Mouse (Mus musculus) layer of hippocampus, postnatal 14 days (tissue): ENCODE data around the gene Nr3c2. TPM values are rescaled to one million over a fixed set of nuclear protein-coding genes. Genes with fewer than 3 reads are reported as not detected.

ENCODE experiments used
- DNase-seq, 2 experiments: peaks; one replicate each; pipeline ENCODE4 v3.0.0; 2021 to 2022; ENCODE audit warnings: low spot score in 2 of 2, mixed read lengths in 1 of 2
- total RNA-seq, 2 experiments: library from RNA; stranded (reverse); gene quantifications; 2 replicates each; pipeline ENCODE4 v1.2.3; 2021

The Nr3c2 gene
- total RNA-seq, 2 experiments from 2014 or later, result 129 to 136 TPM

DNA sequence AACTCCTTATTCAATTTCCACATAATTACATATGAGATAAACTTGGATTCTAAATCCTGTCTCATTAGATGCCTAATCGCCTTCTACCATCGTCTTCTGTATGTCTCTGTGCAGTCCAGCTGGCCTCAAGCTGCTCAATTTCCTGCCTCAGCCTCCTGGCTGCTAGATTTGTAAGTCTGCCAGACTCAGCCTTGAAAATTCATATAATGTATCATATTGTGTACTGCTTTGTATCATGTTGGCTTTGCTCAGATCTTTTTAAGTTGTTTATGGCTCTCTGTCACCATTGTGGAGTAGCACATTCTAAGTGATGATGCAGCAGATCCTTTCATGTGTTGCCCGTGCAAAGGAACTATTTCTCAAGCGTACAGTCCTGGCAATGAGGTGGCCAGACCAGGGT, 71.9 kb downstream of the Nr3c2 start:
- no peak for DNase-seq

DNA sequence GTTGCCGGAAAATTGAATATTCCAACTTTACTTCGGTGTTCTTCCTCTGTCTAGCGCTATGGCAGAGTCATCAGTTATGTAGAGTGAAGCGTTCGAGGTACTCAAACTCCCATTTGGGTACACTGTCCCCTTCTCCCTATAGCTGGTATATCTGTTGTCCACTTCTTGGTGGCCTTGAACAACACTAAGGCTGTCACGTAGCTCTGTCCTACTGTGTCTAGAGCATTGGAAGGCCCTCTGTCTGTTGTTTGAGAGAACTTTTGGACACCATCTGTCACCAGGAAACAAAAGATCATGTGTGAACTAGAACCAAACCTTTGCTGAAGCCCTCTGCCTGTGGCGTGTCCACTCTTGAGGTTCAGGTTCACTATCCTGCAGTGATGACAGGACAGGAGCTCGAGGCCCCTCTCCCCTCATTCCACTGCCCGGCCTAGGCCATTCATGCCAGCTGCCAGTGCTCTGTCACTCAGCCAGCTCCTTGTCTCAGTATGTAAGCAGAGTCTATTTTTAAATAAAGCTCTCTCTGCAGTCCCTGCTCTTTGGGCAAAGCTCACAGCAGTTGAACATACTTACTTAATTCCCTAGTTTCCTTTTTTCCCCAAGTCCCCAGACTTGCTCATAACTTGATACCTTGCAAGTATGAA, 72.6 kb downstream of the Nr3c2 start:
- no peak for DNase-seq

DNA sequence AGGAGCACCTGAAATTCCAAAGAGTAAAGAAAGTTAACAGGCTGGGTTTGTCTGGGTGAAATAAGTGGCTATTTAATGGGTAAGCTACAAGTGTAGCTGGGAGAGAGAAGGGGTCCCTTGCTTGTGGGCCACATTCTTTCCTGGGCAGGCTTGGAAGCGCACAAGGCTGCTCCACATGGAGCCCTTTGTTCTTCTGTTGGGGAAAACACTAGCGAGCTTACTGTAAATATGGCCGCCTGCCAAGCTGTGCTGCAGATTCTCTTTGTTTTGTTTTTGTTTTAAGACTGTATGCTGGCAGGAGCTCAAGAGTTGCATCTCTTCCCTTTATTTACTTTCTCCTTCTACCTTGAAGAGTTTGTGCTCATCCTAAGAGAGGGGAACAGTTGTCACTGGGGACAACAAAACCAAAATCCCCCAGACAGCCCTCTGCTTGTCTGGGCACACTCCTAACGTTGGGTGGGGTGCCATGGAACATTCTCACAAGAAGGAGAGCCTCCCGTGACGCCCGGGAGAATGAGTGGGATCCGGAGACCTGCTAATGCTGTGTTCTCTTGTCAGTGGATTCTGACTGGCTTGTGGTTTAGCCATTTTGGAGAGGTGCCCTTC, 73.8 kb downstream of the Nr3c2 start:
- peak in 1 of 2 experiments; percentile 37 for DNase-seq

DNA sequence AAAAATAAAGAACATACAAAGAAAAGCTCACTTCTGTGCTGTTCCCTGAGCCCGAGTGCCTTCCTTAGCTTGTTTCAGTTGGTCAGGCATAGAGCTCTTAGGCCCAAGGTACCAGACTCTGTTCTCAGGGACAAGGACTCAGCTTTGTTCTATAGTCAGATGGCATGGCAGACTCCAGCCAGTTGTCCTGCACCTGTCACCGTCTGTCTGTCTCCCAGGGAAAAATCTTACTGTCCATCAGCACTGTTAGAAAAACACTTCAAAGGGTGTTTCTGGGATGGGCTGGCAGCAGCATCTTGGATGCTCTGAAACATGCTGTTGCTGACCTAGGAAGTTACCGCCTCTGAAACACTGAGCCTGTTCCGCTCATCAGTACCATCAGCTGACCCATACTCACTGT, 78.7 kb downstream of the Nr3c2 start:
- DNase-seq, result no peak

DNA sequence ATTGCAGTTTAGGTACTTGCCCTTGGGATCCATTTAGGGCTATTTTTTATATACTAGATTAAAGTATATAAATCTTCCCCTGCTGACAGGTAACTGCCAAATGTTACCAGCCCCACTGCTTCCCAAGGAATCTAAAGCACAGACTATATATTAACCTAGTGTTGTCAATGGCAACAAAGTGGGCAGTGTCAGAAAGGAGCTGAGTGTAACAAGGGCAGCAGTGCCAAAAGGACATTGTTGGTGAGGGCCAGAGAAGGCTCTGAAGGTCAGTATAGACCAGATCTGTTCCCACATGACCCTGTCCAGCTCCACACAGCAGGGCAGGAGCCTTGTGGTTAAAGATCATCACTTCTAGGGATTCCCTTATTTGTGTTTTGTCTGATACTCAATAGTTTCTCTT, 84.8 kb downstream of the Nr3c2 start:
- no peak for DNase-seq

DNA sequence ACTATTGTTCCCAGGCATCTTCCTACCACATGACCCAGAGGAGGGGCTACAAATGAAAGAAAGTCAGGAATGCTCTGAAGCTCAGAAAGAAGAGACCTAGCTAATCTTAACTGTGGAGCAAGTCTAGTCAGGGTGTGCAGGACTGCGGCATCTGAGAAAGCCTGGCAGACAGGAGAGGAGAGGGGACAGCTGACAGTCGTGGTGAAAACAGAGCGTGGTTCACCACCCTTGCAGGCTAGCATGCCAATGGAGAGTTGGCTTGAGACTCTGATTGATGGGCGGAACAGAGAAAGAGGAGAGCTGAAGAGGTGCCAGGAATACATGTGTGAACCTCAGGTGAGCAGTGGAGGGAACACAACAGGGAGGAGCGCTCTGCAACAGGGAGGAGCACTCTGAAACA, 85.6 kb downstream of the Nr3c2 start:
- no peak for DNase-seq

DNA sequence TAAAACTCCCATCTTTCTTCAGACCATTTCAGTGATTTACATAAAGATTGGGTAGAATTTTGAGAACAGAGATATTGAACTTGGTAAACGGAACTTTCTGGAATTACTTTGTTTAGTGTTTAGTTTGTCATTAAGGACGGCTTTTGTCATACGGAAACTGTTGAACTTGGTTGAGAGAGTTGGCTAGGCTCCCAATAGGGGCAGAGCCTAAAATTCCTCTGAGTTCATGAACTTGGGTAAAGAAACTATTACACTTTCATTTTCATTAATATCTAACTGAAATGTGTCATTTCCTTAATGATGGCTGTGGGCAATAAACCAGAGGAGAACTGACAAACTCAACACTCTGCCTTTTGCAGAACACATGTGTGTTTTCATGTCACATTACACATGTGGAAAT, 88.6 kb downstream of the Nr3c2 start:
- DNase-seq, result no peak

DNA sequence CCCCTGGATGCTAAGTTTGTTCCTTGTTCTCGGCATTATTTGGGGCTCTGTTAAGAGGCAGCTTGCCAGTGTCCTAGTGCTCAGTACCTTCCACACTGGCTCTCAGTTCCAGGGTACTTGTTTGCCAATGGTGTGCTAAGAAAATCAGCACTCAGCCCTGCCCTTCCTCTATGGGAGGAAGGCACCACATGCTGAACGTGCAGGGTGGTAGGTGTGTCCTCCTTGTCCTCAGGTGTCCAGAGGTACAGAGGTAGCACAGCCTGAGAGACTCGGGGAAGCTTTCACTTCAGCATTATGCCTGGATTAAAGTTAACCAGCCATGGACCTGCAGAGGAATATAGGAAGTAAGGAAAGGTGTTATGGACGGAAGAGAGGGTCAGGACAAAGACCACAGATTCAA, 99.0 kb downstream of the Nr3c2 start:
- no peak for DNase-seq

DNA sequence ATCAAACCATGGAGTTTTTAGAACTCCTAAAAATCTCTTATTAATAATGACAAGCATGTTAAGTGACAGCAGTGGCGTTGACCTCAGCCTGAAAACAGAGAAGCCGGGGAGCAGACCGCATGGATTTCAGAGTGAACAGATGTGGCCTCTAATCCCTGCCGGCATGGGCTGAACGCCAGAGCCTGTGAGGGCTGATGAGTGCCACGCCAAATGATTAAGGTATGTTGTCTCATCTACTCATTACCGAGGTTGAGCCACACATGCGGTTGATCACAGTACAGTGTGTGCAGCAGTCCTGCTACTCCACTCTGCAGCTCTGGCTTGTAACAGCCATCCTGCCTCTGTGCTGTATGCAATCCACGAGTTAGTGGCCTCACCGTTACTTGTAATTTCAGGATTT, 110.2 kb downstream of the Nr3c2 start:
- DNase-seq, result no peak

DNA sequence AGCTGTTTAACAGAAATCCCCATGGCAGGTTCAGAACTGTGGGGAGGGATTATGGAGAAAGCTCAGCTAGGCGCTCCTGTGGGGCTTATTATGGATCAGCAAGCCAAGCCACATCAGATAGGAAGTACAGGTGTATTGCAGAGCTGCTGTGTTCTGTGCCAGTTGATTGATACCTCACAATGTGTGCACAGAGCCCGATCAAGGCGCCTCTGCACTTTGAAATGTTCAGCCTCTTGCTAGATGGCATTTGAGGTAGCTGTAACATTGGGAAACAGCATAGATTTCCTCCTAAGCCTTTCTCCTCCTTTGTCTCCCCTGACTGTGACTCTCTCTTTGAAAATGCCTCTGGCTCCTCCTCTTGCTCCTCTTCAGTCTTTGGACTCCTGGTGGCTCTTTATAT, 112.7 kb downstream of the Nr3c2 start:
- DNase-seq, result no peak

DNA sequence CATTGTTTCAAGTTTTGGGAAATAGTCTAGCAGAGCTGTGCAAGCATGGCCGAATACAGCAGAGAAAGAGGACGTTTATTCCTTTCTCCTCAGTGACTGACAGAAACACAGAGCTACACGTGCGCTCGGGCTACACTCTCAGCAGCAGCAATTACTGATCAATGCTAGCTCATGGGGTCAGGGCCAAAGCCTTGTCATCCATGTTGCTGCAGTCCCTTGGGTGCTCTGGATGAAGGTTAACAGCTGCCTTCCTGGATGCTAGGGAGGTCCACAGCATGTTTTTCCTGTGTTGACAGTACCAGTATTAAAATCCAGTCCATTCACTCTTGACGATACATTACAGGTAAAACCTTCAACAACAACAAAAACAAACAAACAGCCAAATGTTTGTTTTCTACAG, 113.4 kb downstream of the Nr3c2 start:
- DNase-seq, result no peak

DNA sequence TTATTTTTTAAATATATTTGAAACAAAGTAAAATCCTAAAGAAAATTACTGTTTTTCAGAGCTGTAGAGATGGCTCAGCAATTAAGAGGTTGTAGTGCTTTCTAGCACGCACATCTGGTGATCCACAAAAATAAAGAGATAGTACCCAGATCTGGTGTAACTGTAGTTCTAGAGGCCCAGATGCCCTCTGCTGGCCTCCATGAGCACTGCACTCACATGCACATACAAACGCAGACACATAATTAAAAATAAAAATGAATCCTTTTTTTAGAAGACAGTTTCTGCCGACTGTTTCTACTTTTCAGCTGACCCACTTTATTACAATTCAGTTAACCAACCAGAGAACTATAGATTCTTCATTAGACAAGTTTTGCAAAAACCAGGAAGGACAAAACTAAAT, 117.5 kb downstream of the Nr3c2 start:
- DNase-seq, result no peak

DNA sequence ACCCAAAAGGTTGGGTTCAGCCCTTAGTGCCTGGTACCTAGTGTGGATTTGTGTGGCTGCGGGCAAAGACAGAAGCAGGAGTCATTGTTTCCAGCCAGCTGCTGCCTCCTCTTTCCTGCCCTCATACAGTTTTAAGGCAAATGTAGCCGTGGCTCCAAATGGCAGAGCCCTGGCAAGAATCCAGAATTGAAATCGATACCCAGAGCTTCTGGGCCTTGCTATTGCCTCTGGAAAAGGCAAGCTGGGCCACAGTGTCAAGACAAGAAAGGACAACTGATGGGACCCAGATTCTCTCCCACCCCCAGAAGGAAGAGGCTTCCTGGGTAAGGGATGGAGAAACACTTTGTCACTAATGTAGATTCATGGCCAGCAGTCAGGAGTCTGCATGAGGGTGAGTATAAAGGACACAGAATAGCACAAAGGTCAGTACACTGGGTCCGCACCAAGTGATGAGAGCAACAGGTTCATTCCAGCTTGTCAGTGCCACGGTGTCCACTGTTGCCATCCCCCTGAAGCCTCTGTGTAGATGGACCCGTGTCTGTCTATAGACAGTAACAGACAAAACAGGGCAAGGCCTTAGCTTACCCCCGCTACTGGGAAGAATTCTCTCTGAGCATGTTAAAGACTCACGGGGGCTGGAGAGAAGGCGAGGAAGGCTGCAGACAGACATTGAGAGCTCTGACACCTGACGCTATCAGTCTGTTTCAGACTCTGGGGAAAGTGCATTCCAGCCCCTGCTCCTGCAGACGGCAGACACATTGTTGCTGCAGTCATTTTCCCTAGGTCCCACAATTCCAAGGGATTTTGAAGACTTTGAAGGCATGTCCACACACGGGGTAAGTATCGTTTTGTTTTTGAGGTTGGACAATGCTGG, 124.8 kb downstream of the Nr3c2 start:
- DNase-seq, result no peak

DNA sequence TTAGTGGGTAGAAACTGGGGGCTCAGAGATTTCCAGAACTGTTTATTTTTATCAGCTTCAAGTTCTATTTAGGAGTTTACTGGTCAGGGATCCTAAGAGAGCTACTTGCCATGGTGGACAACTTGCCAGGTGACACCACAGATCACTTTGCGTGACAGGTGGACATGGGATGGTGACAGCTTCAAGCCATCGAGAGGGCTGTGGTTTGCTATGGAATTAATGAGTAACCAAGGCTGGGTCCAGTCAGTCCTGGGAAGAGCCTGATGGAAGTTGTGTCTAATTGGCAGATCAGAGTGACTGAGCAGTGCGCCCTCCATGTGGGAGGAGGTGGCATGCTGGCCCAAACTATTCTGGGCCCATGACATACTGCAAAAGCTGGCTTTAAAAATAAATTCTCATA, 132.0 kb downstream of the Nr3c2 start:
- DNase-seq, result no peak

DNA sequence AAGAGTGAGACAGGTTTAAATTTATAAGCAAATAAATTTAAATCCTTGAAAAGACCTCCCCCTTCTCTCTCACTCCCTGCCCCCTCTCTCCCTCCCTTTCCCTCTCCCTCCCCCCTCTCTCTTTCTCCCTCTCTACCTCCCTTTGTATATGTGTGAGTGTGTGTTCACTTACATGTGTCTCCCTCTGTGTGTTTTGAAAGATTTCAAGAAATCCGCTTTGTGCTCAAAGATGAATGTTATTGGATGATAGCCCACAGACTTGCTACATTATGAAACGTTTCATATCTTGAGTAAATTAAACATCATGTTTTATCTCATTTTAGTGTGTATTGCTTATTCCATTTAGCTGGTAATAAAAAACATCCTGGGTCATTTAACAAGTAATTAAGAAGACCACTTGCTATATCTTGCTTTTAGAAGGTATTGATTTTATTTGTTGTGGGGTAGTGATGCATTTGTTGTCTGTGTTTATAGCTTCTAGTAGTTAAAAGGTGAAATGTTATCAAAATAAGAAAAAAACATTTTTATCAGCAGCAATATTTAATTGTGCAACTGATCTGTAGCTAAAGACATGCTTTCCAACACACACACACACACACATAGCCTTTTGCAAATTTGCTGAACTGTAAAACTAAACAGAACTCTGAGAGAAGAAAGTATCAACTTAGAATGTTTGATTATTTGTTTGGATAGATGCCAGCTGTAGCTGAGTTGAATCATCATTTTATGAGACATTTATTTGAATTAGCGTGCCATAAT, 134.6 kb downstream of the Nr3c2 start:
- no peak for DNase-seq

DNA sequence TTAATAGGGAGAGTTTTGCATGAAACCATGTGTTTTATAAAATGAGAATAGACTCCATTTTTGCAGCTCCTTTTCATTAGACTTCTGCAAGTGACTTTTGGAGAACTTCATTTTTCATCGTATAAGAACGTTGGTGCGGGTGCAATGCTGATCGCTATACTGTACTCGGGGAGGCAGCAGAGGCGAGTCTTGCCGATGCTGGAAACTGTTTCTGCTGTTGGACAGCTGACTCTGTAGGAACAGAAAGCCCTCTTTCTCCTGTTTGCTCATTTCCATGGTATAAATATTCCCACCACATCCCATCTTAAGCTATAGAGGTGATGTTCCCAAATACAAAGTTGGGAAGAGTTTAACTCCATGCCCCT, 135.2 kb downstream of the Nr3c2 start:
- DNase-seq, result no peak

DNA sequence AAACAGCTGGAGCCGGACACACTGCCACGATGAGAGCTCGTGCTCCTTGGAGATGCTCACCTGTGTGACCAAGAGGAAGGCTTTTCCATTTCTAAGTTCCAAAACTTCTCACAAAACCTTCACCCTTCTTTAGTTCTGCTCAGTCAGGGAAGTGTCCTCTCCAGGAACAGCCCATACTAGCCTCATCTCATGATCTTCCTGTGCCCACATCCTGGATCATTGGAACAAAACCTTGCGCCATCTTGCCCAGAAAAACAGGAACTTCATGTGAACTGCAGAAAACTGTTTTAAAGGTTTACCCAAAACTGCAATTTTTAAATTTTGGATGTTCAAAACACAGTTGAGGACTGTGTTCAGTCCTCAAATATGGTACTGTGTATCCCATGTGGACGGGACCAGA, 142.0 kb downstream of the Nr3c2 start:
- DNase-seq, result no peak

DNA sequence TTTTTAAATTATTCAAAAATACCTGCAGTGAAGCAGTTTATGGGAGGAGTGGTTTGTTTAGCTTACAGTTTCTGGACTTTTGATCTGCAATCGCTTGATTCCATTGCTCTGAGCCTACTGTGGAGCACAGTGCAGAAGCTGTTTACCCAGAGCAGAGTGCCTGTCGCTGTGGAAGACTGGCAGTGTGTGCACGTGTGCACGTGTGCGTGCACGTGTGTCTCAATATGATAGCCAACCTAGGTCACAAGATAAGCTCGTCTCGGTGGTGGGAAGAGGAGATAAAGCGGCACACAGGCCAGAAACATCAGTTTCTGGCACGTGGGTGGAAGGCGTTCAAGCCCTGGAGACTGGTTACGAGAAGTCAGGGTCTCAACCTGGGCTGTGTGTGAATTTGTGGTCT, 145.6 kb downstream of the Nr3c2 start:
- DNase-seq, result no peak

DNA sequence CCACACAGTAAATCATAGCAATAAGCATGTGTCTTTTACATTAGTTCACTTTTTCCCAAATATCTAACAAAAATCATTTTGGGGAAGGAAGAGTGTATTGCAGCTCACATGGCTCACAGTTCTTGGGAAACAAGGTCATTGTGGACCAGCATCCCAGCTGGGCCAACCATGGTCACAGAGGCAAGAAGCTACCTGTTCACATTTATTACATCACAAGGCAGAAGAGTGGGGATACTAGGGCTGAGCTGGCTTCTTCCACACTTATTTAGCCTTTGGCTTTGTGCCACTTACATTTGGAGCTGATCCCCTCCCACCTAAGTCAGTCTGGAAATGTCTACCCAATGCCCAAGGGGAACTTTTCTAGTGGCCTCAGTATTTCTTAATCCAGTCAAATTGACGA, 146.5 kb downstream of the Nr3c2 start:
- no peak for DNase-seq

DNA sequence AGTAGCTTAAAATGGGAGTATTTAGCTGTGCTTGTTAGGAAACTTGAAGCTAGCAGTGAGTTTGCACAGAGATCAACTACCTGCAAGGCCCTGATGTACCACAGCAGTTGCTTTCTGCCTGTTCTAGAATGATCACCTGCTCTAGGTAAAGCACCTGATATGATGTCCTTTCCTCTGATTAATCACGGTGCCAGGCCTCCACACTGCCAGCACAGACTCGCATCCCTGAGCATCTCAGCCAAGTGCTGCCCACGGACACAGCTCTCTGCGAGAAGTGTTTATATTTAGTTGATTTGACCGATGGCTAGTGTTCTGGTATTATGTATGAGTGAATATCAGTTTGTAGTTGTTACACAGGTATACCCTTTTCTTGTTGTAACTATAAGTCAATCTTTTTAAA, 147.0 kb downstream of the Nr3c2 start:
- DNase-seq, result no peak

DNA sequence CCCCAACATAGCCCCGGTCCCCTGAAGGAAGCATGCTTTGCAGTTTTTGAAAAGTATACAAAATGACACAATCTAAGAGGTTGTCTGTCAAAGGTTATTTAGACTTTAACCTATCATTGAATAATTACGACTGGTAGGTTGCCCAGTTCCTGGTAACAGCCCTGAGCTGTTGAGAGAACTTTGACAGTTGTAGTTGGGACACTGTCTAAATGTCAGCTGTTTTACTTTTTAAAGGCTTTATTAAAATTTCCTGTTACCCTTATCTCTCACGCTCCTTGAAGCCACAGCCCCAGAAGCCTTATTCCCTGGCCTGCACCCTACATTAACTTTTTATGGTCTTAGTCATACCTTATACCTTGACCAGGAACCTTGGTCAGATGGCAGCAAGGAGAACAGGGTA, 147.5 kb downstream of the Nr3c2 start:
- DNase-seq, result no peak
